In the genomic region with DNA sequence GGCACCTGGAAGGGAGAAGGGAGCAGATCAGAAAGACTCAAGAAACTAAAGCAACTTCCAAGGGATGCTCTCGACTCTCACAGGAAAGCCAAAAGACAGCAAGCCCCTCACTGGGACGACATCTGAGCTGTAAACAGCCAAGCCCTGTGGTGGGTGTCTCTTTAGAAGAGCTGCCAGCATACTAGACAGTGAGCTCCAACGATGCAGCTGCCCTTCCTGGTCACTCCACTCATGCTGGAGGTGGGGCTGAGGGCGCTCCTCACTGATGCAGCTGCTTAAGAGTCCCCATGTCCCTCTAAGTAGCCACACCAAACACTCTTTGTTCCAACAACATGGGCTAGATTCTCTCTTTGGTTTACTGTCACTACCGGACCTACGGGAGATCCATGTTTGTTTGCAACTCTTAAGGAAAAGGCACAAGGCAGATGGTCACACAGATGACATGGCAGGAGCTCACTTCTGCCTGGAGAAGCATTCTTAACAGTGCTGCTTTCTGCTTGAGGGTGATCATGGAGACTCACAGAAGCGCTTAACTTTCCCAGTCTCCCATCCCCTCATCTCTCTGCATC, we compare ENCODE assay signal across 25 mouse cellular contexts.
DNase-seq lines count a peak whose midpoint lies in the region; ATAC-seq and TF ChIP-seq lines count a peak whose summit lies in the region.
"Had no signal": no experiment of that assay in that cellular context is flagged by ENCODE, and none has a peak within 500 bp of the region (broad histone marks: within the 10 kb centered on the region; RNA-seq: fewer than 3 reads in every experiment).

No protein-coding gene starts in this region.

- no peaks in the 10 kb centered on the region for H3K4me1 ChIP-seq in midbrain, postnatal 0 days (ENCODE audit: insufficient read depth, low read length)
- H3K4me1 ChIP-seq in midbrain, embryonic 10.5 days = no peaks in the 10 kb centered on the region
- H3K4me1 ChIP-seq: forebrain, embryonic 10.5 days; hindbrain, embryonic 12.5 days had no signal

- H3K27ac ChIP-seq in midbrain, postnatal 0 days (ENCODE audit: low read depth, low read length) = no peak overlapping the region
- no peak overlapping the region for H3K27ac ChIP-seq in midbrain, embryonic 10.5 days (replicated peaks)
- H3K27ac ChIP-seq: embryonic facial prominence, embryonic 13.5 days; forebrain, embryonic 10.5 days; hindbrain, embryonic 12.5 days; kidney, embryonic 15.5 days; left cerebral cortex, adult 2 months; limb, embryonic 13.5 days; macrophage had no signal

- peak; percentile 74 to 80 for DNase-seq in cerebellum, postnatal 10 days
- DNase-seq in left cerebral cortex, postnatal 4 days = peak; percentile 71
- no peak for DNase-seq in left cerebral cortex, adult 11 months (ENCODE audit: low spot score)
- DNase-seq in midbrain, postnatal 0 days (ENCODE audit: low spot score) = peak; percentile 51
- no peak for DNase-seq in midbrain, embryonic 10.5 days (ENCODE audit: low spot score)
- no peak for DNase-seq in thymus, postnatal 4 days
- DNase-seq: adrenal gland, postnatal 14 days; gastrocnemius, postnatal 10 days; heart, postnatal 14 days; kidney, postnatal 25 days; midbrain, embryonic 14.5 days; right cerebral cortex, postnatal 25 days; thymus, postnatal 25 days had no signal

- H3K27me3 ChIP-seq in midbrain, postnatal 0 days (ENCODE audit: insufficient read depth, low read length) = no peaks in the 10 kb centered on the region
- no peaks in the 10 kb centered on the region for H3K27me3 ChIP-seq in midbrain, embryonic 10.5 days (ENCODE audit: low read depth, poor library complexity, severe bottlenecking)
- H3K27me3 ChIP-seq: embryonic facial prominence, embryonic 13.5 days; hindbrain, embryonic 12.5 days; kidney, embryonic 15.5 days; limb, embryonic 13.5 days had no signal

- H3K36me3 ChIP-seq in midbrain, postnatal 0 days (ENCODE audit: insufficient read depth, low read length) = no peaks in the 10 kb centered on the region
- peaks cover 5% of the 10 kb centered on the region; the same call in 1 of the 2 replicates for H3K36me3 ChIP-seq in midbrain, embryonic 10.5 days
- H3K36me3 ChIP-seq: embryonic facial prominence, embryonic 13.5 days; hindbrain, embryonic 12.5 days; kidney, embryonic 15.5 days; limb, embryonic 13.5 days had no signal

- intact Hi-C loops in left cerebral cortex, postnatal 4 days (cut with DNase I) = no loop called here

- no peak overlapping the region for H3K9ac ChIP-seq in midbrain, postnatal 0 days (replicated peaks; ENCODE audit: low read length, poor library complexity, severe bottlenecking)
- H3K9ac ChIP-seq: embryonic facial prominence, embryonic 13.5 days; hindbrain, embryonic 12.5 days; kidney, embryonic 15.5 days; limb, embryonic 13.5 days had no signal

- whole genome bisulfite sequencing in midbrain, postnatal 0 days = 85% methylated on average over 7 of the region's 7 CpGs
- WGBS in midbrain, embryonic 10.5 days = 90% methylated on average over 7 of the region's 7 CpGs

- H3K9me3 ChIP-seq in midbrain, postnatal 0 days (ENCODE audit: low read length) = no peaks in the 10 kb centered on the region
- H3K9me3 ChIP-seq in midbrain, embryonic 10.5 days (replicated peaks) = no peaks in the 10 kb centered on the region; the same call in 1 of the 2 replicates
- H3K9me3 ChIP-seq: embryonic facial prominence, embryonic 13.5 days; forebrain, embryonic 10.5 days; hindbrain, embryonic 12.5 days; kidney, embryonic 15.5 days; limb, embryonic 13.5 days had no signal

- no peak overlapping the region for H3K4me3 ChIP-seq in midbrain, postnatal 0 days (ENCODE audit: low read depth, low read length)
- no peak overlapping the region for H3K4me3 ChIP-seq in midbrain, embryonic 10.5 days
- H3K4me3 ChIP-seq: embryonic facial prominence, embryonic 13.5 days; forebrain, embryonic 10.5 days; hindbrain, embryonic 12.5 days; kidney, embryonic 15.5 days; left cerebral cortex, adult 2 months; limb, embryonic 13.5 days had no signal

- ATAC-seq in cerebellum, adult (ENCODE audit: insufficient number of reproducible peaks, low FRiP score, low TSS enrichment) = no peak
- ATAC-seq in midbrain, postnatal 0 days (ENCODE audit: low FRiP score) = no peak
- ATAC-seq: CD4-positive, CD25-positive, alpha-beta regulatory T cell, adult 4 months; forebrain, embryonic 16.5 days; intestine, postnatal 0 days had no signal

- TF ChIP-seq CTCF in midbrain, postnatal 0 days (IDR thresholded peaks at IDR 0.05) = no peak

- H3K4me2 ChIP-seq in midbrain, postnatal 0 days (ENCODE audit: low read depth, low read length, poor library complexity, severe bottlenecking) = no peak overlapping the region
- H3K4me2 ChIP-seq: embryonic facial prominence, embryonic 13.5 days; hindbrain, embryonic 12.5 days; kidney, embryonic 15.5 days; limb, embryonic 13.5 days; liver, embryonic 11.5 days had no signal

Comparison
In these comparisons a context has a peak if more than half of its experiments do, and no peak if none do; other contexts are left out.
1. DNase-seq: peak in cerebellum, postnatal 10 days (2 of 2), left cerebral cortex, postnatal 4 days (single experiment) and midbrain, postnatal 0 days (single experiment); none in left cerebral cortex, adult 11 months (single experiment), midbrain, embryonic 10.5 days (single experiment) and thymus, postnatal 4 days (single experiment).